Mouse (Mus musculus) heart, postnatal 10 days (tissue): ENCODE measurements at regions not wholly inside any gene's neighbourhood (a gene's known extent, or its start where the extent isn't known, plus 50 kb on each side); places are given as distances from the start of the nearest gene placed in this dataset.

Experiments used
- DNase-seq, 2 experiments: peaks; one replicate each; pipeline ENCODE4 v3.0.0; 2021
- intact Hi-C: fragments of 180-260 bp; cut with DNase I; formaldehyde crosslinking; loops from one replicate; pipeline ENCODE4 v1.15.1; 2025

DNA sequence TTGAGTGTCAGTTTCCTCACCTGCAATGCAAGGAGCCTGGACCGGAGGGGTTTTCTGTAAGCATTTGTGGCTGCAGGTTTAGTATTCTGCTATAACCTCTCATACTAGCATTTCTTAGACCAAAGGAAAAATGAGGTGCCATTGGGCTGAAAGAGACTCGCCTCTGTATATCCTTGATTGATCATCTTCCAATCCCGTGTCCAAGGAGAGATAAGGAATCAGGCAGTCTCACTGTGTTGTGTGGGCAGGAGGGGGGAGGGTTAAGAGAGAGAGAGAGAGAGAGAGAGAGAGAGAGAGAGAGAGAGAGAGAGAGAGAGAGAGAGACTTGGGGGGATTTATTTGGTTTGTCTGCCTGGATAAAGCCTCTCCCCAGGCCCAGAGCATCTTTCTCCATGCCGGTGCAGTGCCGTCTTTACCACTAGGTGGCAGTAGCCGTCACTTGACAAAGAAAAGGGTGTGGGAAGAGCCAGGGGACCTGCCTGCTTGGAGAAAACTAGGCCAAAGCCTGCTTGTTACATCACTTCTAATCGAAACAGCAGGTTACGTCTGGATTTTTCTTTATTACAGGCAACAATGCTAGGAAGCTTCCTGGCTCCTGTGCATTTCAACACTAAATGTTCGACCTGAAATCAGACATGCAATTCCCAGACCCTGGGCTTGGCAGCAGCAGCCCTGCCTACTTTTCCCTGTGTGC lies 56.1 kb upstream of the Ces5a start:
- peak; percentile 89 to 93 for DNase-seq
- intact Hi-C loops: loop anchor here (1.0 to 10.0 kb wide), 4 partner anchors 221 to 603 kb away; no protein-coding TSS in a partner anchor

DNA sequence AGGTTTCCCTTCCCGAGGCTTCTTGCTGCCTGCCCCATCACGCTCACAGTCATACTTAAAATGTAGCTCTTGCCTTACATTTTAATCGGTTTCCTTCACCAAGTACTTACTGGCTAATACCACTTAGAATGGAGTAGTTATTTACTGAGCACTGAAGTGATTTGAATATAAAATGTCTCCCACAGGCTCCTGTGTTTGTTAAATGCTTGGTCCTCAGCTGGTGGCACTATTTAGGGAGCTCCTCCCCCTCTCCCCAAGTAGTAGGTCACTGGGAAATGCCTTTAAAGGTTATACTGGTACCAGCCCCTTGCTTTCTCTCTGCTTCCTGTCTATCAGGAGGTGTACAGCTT lies 56.6 kb upstream of the Ces5a start:
- intact Hi-C loops: loop anchor here (1.0 to 10.0 kb wide), 4 partner anchors 220 to 603 kb away; no protein-coding TSS in a partner anchor
- DNase-seq: no peak

DNA sequence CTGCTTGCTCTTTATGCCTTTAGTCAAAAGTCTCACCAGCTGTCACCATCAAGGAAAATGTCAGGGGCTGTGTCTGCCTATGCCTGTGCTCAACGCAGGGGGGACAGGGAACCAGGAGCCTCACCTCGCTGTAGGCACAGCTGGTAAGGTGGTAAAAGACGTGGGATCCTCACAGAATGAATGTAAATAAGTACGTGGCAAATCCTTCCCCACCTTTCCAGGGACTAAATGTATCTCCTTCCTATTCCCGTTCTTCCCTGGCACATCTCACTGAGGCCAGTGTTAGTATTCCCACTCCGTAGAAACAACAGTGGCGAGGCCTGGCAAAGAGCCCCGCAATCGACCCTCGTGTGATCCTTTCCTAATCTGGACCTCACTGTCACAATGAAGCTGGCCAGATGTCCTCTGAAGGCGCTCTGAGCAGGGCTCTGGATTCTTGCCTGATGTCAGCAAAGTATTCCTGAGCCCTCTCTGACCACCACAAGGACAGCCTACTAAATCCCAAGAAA lies 63.0 kb upstream of the Ces5a start:
- peak; percentile 69 to 74 for DNase-seq
- intact Hi-C loops: loop anchor here (5.0 to 10.0 kb wide), 2 partner anchors 64 to 596 kb away; no protein-coding TSS in a partner anchor

DNA sequence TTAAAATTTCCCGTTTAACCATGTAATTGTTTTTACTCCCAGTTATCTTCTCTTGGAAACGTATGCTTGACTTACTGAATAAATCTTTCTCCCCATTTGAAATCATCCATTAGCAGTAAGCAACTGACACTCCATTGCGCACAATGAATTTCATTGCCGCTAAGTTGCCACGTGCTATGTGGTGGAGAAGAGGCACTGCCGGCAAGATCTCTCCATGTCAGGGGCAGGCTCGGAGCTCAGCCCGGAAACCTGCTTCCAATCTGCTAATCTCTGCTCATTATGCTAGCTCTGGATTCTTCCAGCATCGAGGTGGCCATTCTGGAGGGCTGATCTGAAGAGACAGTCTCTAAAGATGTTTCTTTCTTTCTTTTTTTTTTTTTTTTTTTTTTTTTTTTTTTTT lies 63.7 kb upstream of the Ces5a start:
- intact Hi-C loops: loop anchor here (5.0 to 10.0 kb wide), 2 partner anchors 63 to 595 kb away; no protein-coding TSS in a partner anchor
- DNase-seq: peak in 1 of 2 experiments; percentile 24

DNA sequence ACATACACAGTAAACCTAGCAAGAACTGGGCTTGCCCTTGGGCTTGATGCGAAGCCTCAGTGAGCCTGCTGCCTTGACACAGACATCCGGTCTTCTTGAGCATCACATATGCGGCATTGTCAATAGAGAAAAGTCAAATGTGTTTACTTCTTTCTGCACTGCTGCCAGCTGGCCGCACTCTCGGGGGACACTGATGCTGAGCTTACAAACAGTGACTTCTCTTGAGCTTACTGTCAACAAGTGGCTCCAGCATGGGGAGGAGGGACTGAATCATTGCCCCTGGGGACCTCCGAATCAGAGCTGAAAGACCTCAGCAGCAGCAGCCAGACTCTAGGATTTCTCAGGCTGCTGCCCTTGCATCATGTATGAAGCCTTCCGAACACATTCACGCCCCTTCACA lies 64.1 kb upstream of the Ces5a start:
- intact Hi-C loops: loop anchor here (5.0 to 10.0 kb wide), 2 partner anchors 63 to 595 kb away; no protein-coding TSS in a partner anchor
- peak; percentile 77 to 80 for DNase-seq

DNA sequence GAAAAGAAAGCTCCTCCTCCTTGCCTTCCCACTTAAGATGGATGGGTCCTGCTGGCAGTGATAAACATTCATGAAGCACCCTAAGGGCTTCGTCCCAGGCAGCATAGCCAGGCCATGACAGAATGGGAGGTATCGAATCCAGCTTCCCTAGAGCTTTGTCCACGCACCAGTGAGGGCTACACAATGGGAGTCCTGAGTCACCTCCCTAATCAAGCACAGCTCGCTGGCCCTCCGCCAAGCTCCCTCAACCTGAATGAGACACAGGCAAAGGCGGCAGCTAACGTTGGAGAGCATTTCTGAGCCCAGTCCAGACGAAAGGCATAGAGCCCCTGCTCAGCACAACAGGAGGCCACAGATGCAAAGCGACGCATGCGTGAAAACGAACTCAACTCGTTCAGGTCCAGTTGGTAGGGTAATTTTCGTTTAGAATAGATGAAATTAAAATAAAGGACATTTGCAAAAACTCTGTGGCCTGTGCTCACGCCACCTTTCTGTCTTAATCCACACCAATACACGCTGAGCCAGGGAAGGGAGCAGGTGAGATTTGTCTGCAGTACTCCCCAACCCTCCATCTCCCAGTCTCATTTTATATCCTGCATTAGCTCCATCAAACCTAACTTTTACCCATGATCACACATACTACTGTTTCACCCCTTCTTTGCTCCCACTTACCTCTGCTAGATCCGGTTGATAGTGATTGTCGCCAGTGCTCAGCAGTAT lies 91.3 kb upstream of the Ces5a start:
- intact Hi-C loops: no loop called here
- DNase-seq: peak; percentile 79 to 81

DNA sequence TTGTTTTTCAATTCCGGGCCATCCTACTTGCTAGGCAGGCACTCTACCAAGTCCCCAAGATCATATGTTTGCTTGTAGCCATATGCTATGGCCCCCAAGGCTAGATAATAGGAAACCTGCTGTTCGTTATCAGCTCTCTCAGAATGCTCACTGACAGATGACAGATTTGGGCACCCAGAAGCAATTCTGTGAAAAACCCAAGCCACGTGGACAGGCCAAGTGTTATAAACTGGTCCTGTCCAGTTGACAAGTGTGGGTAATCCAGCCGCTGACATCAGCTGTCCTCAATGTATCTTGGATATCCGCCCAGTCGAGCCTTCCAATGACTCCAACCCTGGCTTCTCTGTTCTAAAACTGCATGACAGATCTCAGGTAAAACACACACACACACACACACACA lies 92.0 kb upstream of the Ces5a start:
- DNase-seq: peak; percentile 46 to 58
- intact Hi-C loops: no loop called here

DNA sequence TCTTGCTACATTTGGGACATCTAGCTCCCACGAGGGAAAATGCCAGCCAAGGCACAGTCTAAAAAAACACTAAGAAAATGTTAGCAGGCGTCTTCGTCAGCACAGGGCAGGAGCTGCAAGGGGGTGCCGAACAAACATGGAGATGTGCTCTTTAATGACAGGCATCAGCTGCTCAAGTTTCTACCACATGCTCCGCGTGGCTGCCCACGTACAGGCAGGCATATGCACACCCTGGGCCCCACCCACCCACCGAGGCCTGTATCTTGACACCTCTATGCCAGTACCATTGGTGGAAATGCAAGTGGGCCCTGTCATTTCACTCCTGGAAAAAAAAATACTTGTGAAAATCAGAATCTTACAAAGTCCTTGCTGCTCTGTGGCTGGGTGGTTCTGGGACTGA lies 97.3 kb upstream of the Ces5a start:
- DNase-seq: no peak
- intact Hi-C loops: no loop called here

DNA sequence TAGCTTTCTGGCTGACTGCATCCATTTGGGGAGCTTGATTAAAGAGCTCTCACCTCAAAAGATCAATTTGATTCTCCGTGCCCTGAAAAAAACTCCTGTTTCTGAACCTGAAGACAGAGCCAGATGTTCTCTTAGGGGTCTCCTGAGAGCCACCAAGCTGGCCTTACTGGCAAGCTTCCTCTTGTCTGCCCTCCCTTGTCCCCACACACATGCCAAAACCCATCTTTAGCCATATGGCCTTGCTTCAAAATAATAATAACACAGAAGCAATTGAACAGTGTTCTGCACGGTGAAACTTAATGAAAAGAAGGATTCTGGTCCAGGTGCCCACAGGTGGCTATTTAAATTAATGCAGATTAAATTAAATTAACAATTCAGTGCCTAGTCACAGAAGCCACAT lies 107.1 kb upstream of the Ces5a start:
- intact Hi-C loops: no loop called here
- no peak for DNase-seq

DNA sequence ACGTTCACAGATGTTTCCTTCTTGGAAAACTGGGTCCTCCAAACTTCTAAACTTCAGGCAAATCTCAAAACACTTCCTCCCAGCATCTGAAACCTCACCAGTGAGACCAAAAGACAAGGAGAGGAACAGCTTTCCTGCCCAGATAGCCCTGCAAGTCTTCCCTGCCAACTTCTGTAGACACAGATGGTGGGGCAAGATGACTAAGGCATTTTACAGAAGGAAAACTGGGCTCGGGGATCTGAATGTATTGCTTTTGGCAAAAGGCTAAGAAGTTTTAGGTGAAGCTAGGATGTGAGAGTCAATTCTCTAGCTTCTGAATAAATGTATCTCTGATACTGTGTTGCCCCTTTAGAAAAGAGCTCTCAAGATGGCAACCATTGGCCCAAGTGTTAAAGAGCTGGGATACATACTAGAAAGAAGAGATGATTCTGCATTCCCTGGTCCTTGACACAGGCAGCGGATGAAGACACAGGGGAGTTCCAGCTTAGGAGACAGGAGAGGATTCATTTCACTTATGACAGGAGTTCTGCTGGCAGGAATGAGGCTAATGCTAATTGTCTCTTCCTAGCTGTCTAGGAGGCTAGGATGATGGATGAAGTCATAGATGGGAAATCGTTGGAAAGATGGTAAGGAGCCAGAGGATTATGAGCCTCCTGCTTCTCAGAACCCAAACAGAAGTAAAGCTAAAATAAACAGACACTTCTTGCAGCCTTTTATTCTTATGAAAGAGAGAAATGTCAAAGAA lies 108.0 kb upstream of the Ces5a start:
- DNase-seq: no peak
- intact Hi-C loops: no loop called here

DNA sequence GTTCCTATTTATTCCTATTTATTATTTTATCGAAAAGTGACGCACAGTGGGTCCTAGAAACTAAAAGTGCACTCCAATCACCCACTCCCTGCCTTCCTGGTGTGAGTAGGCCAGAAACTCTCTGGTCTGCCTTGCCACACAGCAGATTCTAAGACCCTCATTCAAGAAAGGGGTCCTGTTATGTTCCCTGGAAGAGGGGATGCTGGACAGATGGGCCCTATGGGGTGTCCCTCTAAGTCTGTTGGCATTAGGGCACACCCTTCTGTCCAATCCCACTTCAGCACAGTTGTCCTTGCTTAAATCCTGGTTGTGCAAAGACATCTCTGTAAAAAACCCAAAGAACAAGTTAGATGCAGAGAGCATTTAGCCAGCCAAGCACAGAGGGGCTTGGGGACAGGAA lies 117.8 kb upstream of the Ces5a start:
- DNase-seq: no peak
- intact Hi-C loops: no loop called here

DNA sequence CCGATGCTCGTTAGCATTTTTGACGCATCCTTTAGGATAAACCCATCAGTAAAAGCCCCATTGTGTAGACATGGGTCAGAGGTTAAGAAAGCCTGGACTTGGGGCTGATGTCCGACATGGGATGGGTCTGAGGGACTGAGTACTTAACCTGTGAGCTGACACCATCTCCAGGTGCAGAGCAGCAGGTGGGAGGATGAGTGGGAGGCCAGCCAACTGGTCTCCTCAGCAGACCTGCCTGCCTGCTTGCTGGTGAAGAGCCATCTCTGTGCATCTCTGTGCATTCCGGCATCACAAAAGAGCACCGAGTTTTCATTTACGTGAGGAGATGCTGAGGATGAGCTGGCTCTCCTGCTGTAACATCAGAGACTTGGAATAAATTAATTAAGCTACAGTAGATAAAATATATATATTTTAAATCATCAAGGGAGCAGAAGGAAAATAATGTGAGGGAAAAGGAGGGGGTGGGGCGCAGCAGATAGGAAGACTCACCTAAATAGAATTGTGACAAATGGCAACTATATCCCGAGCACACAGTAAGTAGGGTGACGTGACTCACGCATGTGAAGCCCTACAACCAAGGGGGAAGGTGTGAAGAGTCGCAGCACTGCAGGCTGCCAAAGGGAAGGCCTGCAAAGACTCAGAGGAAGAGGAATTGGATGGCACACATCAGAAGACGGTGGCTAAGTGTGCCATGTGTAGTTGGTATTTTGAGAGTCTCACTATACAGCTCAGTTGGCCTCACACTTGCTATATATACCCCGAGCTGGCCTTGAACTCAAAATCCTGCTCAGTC lies 118.5 kb upstream of the Ces5a start:
- intact Hi-C loops: no loop called here
- no peak for DNase-seq

DNA sequence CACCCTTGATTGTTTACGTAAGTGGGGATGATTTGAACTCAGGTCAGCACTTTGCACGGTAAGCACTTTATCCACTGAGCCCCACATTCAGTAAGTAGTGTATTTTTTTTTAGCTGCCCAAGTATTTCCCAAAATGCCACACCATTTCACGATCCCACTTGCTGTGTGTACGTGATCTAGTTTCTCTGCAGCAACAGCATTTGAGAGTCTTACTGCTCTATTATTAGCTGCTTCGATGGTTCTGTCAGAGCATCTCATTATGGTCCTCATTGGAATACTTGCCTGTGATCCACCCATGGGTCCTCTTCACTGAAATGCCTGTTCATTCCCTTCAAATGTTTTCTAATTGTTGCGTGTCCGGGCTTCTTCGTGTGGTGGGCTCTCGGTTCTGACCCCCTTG lies 120.1 kb upstream of the Ces5a start:
- intact Hi-C loops: no loop called here
- no peak for DNase-seq

DNA sequence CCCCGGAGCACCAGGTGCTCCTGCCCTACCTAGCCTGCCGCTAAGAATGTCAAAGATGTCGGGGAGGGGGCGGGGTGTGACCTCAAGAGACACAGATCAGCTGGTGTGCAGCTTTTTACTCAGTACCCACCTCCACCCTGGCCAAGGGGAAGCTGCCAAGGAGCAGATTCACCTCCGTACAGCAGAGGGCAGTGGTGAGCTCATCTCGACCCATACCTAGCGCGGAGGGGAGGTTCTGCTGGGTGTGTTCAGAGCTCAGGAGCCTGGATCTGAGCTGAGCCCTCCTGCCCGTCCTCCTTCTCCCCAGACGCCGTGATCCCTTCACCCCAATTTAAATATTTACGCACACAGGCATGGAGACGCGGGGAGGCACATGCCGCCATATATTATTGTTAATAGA lies 126.1 kb upstream of the Ces5a start:
- intact Hi-C loops: loop anchor here (1.0 to 10.0 kb wide), 6 partner anchors 64 to 533 kb away; partner anchors contain the start of gene Gnao1

DNA sequence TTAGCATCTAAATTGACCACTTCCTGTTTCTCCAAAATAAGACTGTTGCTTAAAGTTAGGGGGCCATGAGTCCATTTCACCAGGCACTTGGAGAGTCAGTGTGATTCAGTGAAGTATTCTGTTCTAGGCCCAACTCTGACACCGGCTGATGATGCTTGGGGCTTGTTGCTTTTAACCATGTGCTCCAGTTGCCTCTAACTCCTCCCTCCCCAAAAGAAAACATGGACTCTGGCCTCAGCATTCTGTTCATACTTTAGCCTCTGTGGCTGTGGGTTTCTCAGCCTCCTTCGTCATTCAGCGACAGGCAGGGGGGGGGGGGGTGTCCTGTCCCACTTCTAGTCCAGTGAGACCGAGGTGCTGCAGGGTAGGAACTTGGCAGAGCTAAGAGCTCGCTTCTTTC lies 126.6 kb upstream of the Ces5a start:
- DNase-seq: no peak
- intact Hi-C loops: loop anchor here (5.0 to 10.0 kb wide), 4 partner anchors 65 to 533 kb away; partner anchors contain the start of gene Gnao1

More for the DNA sequence above, 126.1 kb upstream of the Ces5a start:
- peak; percentile 77 to 88 for DNase-seq

DNA sequence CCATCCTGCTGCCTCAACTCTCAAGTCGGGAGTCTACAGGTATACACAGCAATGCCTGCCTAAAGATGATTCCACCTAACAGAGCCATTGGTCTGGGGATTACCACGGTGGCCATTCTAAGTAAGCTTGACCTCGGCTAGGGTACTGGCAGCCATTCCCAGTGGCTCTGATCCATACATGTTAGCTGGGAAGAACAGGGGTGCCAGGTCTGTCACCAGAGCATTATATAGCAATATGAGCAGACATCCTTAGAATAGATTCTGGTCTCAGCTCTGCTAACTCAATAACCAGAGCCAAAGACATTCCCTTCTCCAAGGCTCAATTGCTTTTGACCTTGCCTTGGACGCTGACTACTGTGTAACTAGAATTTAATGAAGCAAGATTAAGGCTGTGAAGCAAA lies 128.2 kb upstream of the Ces5a start:
- intact Hi-C loops: loop anchor here (5.0 to 10.0 kb wide), 4 partner anchors 67 to 531 kb away; partner anchors contain the start of gene Gnao1
- DNase-seq: no peak

DNA sequence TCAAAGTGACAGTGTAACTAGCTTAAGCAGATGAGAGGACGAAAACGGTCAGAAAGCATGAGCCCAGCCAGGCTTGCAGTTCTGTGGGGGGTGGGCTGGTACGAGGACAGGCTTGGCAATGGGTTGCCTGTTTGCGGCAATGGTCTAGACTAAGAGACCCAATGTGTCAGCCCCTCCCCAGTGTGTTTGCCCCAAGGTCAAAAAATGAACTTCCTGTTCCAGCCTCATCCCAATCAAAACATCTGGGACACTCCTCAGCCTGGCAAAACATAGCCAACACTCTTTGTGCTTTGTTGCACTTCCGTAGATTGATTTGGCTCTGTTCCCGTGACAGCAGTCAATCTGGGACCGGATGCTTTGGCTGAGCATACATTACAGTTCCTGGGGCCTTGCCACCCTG lies 132.7 kb upstream of the Ces5a start:
- DNase-seq: peak; percentile 11 to 22
- intact Hi-C loops: loop anchor here (10.0 kb wide), 3 partner anchors 136 to 526 kb away; partner anchors contain the start of gene Gnao1

DNA sequence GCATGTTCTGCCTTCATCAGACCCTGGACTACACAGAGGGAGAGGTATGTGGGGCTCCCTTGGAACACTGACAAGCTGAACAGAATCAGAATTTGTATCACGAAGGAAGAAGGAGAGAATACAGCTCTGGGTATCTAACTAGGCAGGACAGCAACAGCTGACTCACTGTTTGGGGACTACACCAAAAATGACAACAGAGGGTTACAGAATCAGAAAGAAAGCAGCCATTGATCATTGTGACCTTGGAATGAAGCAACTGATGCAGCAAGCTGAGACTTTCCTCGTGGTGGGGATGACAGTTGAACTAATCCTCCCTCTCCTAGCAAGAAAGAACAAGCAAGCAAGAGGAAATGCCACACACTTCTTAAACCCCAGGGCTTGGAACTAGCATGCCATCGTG lies 135.0 kb upstream of the Gnao1 start:
- intact Hi-C loops: no loop called here

DNA sequence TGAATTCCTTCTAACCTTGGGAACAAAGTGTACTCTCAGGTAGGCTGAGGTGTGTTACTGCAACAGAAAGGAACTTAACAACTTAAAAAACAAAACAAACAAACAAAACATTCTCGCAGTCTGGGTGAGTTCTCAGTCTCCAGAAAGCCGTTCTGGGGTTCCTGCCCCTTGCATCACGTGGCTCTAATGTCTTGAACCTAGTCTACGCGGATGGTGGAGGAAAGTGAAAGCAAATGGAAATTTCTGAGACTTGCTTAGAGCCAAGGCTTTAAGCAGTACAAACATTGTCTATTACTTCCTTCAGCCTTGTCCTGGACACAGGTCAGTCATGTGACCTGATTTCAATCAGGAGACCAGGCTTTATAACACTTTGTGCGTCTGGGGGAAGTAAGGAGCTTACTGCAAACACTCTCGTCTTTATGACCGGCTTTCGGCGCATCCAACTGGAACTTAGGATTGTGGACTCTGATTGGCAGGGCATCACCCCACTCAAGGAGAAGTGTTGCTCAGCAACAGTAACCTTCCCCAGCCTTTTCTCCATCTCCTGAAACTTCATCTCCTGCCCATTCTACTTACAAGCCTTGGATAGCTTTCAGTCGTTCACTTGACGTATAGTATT lies 125.9 kb upstream of the Gnao1 start:
- intact Hi-C loops: no loop called here
- DNase-seq: no peak

More for the DNA sequence above, 135.0 kb upstream of the Gnao1 start:
- no peak for DNase-seq

DNA sequence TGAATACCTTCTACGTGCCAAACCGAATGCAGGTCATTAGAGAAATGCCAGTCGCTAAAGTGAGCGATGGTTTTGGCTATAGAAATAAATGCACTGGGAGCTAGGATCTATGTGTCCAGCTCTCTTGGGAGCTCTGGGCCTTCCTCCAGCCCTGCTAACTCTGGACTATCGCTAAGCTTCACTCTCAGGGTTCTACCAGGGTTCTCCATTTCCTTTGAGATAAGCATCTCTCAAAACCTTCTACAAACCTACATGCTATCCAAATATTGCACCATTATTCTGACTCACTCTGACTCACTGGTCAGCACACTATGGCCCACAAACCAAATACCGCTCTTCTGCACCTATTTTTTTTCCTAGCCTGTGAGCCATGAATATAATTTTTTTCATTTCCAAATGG lies 125.4 kb upstream of the Gnao1 start:
- intact Hi-C loops: no loop called here
- DNase-seq: no peak
